Mouse (Mus musculus) cerebral cortex, adult 2 months (tissue): ENCODE data around the gene Dnajb4.

ENCODE experiments used
- WGBS: fragments of 180-500 bp; shearing (Covaris S2); methylation state at CpG from one replicate; pipeline ENCODE4 v1.1.7; 2018; 5-methylcytosine and 5-hydroxymethylcytosine counted together

The Dnajb4 gene

GRCm38 (mm10) chr3:152171236-152171635, 38.9 kb downstream of the Dnajb4 start:
- WGBS: 83% methylated on average over 2 of the region's 2 CpGs

DNA sequence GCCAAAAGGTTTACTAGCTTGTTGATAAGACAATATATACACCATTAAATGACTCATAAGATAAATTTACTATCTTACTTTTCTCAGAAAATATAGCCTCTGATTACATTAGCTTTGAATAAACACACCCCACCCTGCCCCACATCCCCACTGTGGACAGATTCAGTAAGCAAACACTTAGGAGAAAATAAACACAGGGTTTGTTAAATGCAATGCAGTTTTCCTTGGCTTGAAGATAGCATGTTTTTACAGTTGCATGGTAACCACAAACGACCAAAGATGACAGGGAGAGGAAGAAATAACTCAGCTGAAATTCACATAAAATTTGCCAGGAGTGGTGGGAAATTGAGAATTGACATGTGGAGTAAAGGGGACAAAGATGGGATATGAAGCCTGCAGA, 39.7 kb downstream of the Dnajb4 start:
- WGBS: 30% methylated on average over 1 of the region's 1 CpGs

- WGBS: 94% methylated on average over 10 of the region's 10 CpGs
Measured at GRCm38 (mm10) chr3:152168007-152168406, 42.1 kb downstream of the Dnajb4 start.

GRCm38 (mm10) chr3:152166699-152167451, 43.2 kb downstream of the Dnajb4 start:
- 33% methylated on average over 29 of the region's 29 CpGs for WGBS

DNA sequence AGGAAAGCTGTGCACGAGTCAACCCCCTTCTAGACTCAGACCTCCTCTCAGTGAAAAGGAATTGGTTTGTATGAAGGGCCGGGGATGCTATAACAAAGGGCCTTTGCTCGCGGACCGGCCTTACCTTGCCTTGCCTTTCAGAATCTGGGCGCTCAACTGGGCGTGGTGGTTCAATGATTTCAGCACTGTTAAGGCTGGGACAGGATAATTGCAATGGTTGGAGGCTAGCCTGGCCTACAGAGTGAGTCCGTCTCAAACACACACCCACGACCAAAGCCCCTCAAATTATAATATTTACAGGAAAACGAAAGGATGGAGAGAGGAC, 44.0 kb downstream of the Dnajb4 start, which contains the start of gene Gipc2:
Gipc2 (minus strand) TSS at position 132 of the 325 bp plus-strand sequence.
- WGBS: 25% methylated on average over 10 of the region's 10 CpGs

DNA sequence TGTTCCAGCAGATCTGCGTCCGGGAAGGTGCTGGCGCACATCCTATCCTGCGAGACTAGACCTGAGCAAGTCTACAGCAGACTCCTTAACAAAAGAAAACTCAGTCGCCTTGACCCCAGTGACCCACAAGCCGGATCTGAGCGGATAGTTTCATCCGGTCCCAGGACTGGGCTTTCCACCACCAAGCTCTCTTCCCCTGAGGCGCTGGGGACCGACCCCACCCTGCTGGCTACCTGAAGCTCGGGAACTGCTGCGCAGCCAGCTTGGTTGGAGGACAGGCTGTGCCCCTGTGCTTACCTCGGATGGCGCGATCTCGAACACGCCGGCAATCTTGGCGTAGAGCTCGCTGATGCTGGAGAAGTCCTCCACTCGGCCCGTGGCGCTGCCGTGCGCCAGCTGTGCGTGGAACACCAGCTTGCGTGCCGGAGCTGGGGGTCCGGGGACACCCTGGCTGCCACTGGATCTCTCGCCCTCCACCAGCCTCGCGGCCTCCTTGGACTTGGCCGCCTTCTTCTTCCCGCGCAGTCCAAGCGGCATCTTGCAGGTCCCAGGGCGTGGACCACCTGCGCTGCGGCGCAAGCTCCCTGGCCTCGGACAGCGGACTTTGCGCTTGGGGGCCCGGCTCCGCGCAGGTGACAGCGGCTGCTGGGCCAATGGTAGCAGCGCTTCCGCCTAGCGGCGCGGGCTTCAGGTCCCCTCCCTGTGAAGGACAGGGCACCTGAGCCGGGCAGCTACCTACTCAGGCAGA, 44.6 kb downstream of the Dnajb4 start:
- 3% methylated on average over 53 of the region's 53 CpGs for WGBS

- WGBS: 39% methylated on average over 9 of the region's 9 CpGs
Measured at GRCm38 (mm10) chr3:152165014-152165350, 45.1 kb downstream of the Dnajb4 start.

GRCm38 (mm10) chr3:152163320-152163719, 46.8 kb downstream of the Dnajb4 start:
- 92% methylated on average over 8 of the region's 8 CpGs for WGBS

DNA sequence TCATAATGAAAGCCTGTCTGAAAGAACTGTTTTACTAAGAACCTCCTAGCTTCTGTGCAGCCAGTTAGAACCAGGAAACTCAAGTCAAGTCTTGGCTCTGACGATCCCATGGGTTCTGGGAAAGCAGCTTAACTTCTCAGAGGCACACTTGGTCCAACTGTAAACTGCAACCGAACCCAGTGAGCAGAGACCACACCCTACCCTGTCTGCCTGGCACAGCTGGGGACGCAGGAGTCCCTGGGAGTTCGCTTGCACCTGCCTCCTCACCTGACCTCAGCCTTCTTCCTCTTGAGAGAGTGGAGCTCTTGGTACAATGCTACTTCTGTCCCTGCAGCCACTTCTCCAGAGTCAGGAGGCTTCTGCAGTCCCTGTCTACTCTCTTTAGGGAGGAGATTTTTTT, 49.5 kb downstream of the Dnajb4 start:
- 80% methylated on average over 4 of the region's 4 CpGs for WGBS

DNA sequence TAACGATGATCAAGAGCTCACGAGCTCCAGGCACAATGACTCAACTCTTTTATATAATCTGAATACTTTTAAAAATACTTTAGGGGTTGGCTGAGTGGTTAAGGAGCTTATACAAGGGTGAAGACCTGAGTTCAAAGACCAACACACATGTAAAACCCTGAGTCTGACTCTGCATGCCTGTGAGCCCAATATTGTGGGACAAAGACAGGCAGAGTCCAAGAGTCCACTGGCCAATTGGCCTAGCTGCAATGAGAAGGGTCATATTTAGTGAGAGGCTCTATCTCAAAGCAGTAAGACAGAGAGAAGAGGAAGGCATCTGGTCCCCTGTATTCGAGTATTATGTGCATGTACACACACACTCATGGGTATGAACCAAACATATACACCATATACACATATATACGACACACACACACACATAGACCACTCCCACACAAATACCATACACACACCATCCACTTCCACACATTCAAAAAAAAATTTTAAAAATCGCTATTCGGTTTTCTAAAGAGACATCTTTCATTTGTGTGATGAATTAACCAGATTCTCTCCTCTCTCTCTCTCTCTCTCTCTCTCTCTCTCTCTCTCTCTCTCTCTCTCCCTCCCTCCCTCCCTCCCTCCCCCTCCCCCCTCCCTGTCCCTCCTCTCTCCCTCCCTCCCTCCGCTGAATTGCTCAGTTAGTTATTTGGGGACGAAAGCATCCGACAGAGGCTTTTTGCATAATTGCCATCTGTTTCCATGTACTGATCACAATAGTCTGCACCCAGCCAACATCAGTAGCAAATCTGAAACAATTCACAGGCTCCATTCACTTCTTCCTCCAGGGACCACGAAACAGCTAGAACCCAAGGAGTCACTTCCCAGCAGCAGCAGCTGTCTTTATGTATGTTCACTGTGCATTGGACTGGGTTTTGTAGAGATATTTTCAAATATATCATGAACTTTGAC, 51.5 kb downstream of the Dnajb4 start:
- WGBS: 49% methylated on average over 10 of the region's 10 CpGs

DNA sequence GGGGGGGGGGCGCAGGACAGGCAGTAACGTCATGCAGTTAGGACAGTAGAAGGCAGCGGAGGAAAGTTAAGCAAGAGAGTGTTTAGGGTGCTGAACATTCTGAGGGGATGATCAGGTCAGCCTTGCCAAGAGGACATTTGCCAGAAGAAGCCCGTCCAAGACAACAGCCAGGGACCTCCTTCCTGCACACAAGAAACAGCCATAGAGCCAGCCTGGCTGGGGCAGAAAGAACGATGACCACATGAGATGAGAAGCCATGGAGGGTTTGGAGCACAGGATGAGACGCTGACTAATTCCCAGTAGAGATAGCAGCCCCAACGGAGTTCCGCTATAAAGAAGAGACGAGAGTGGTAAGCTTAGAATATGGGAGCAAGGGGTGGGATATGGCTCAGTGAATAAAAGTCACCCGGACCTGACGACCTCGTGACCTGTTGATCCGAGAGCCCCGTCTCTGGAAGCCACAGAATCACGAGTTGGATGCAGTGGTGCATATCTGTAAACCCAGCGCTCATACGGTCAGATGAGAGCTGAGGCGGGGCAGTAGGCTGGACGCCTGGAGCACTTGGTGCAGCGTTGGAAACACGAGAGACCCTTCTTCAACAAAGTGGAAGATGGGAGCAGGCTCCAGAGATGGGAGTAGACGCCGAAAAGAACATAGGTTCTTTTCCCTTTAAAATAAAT, 53.1 kb downstream of the Dnajb4 start:
- 89% methylated on average over 23 of the region's 23 CpGs for WGBS

- WGBS: 31% methylated on average over 11 of the region's 11 CpGs
Measured at GRCm38 (mm10) chr3:152155296-152155948, 54.7 kb downstream of the Dnajb4 start.

DNA sequence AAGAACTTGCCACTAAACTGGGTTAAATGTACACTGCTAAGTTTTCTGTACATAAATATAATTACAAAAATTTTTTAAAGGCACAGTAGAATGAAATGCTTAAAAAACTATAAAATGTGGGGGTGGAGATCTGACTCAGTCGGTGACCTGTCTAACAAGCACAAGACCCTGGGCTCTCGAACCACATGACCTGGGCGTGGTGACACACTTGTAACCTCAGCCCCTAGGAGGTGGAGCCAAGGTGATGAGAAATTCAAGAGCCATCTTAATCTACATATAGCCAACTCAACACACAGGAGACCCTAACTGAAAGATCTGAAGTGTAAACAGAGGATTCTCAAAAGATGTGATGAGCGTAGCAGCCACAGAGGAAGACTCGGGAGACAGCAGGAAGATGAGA, 56.0 kb downstream of the Dnajb4 start:
- WGBS: 97% methylated on average over 5 of the region's 5 CpGs

GRCm38 (mm10) chr3:152153152-152153551, 57.0 kb downstream of the Dnajb4 start:
- WGBS: 96% methylated on average over 2 of the region's 2 CpGs

DNA sequence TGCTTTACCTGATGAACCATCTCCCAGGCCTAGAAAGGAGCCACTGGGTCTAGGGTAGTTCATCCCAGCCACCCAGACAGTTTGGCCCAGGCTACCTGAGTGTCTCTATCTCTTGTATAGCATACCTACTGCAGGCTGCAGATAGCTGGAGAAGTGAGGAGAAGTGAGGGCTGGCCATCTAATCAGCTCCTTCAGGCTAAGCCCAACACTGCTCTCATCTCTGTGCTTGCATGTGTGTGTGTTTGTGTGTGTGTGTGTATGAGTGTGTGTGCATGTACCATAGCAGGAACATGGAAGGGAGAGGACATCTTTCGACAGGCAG, 57.7 kb downstream of the Dnajb4 start:
- WGBS: 100% methylated on average over 1 of the region's 1 CpGs

DNA sequence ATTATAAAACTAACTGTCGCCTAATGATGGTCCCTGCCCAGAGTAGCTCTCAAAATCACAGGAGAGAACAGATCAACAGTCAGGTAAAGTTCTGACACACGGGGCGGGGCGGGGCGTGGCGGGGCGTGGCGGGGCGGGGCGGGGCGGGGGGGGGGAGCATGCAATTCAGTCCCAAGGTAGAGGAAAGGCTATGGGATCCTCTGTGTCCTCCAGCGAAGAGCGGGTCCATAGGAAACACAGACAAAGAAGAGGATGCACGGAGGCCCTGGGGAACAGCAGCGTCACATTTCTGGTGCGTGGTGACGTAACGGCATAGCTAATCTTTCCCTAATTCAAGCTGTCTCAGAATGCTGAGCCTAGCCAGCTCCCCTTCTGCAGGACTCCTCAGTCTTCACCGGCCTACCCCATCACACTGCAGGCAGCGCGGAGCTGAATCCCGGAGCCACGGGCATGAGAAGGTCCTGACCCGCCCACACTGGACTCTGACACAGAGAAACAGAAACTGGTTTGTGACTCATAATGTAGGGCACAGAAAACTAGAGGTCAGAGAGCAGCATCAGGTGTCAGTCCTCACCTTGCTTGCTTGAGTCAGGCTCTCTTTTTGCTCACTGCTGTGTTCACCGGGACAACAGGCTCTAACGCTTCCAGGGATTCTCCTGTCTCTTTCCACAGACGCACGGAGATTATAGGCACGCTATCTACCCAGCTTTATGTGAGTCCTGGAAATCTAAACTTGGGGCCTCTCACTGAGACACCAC, 58.2 kb downstream of the Dnajb4 start:
- 58% methylated on average over 29 of the region's 29 CpGs for WGBS

GRCm38 (mm10) chr3:152149863-152150262, 60.2 kb downstream of the Dnajb4 start:
- 63% methylated on average over 3 of the region's 3 CpGs for WGBS

DNA sequence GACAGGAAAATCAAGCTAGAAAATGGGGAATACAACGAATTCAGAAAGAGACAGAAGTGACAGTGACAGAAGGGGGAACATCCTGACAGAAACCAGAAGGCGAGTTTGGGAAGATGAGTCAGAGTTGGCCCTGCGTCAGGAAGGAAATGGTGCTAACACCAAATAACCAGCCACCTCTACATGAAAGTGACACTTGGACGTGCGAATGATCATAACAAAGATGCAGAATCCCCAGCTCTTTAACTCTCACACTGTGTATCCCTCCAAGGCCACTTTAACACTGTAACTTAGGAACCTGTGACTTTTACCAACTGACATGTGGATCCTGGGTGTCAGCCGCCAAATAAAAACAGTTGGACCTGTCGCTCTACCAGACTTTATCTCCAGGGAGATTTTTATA, 60.7 kb downstream of the Dnajb4 start:
- 58% methylated on average over 7 of the region's 7 CpGs for WGBS

DNA sequence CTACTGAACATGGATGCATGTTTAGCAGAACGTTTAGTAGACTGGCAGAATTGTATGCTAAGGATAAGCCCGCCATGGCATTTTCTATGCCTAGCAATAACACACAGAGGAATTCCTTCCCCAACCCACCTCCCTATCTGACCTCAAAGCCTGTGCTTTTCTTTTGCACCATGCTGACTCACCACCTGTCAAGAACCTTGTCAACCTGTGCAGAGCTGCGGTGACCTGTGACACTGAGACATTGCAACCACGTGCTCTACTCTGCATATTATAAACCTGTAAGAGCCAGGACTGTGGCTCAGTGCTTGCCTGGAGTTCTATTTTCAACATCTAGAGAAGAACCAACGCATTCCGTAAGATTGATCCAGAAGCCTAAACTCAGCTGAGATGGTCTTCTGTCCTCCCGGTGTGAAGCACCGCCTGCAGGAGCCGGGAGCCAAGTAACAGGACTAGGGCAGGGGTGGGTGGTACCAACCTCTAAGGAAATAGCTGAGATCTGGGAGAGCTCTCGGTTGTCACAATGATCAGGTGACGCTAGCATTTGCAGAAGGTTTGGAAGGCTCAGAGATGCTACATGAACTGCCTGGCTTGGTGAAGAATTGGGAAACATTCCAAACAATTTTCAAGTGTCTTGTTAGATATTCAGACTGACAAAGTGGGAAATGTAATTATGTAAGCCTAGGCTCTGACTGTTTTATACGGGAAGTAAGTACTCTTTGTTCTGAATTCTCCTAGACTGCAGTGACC, 62.8 kb downstream of the Dnajb4 start:
- 54% methylated on average over 12 of the region's 12 CpGs for WGBS

- WGBS: 27% methylated on average over 2 of the region's 2 CpGs
Measured at GRCm38 (mm10) chr3:152145186-152145585, 64.9 kb downstream of the Dnajb4 start.
